Mouse (Mus musculus): ENCODE data around the gene Cfap44. TPM values are rescaled to one million over a fixed set of nuclear protein-coding genes. Genes with fewer than 3 reads are reported as not detected.
A peak's percentile ranks its signal among the peaks of the same experiment; 100 is the strongest.

Gene Cfap44
- total RNA-seq (2017): not detected in 2 replicates

GRCm38 (mm10) chr16:44394577-44395243, at the start of gene Cfap44:
Gene Cfap44, plus strand, starts transcription at chr16:44394796.
- ATAC-seq (replicated peaks in 1 of 2; ENCODE audit: insufficient read depth in 1 of 2, low FRiP score in 2 of 2, low TSS enrichment in 1 of 2, low read depth in 1 of 2, poor library complexity in 2 of 2, severe bottlenecking in 2 of 2): peak; percentile 61 to 75

GRCm38 (mm10) chr16:44347071-44347901, 47.3 kb upstream of the Cfap44 start, which contains the start of gene Spice1:
Gene Spice1, plus strand, starts transcription at chr16:44347121.
- peak; percentile 98 to 99 for ATAC-seq (replicated peaks in 1 of 2; ENCODE audit: insufficient read depth in 1 of 2, low FRiP score in 2 of 2, low TSS enrichment in 1 of 2, low read depth in 1 of 2, poor library complexity in 2 of 2, severe bottlenecking in 2 of 2)

GRCm38 (mm10) chr16:44349801-44350397, 44.7 kb upstream of the Cfap44 start:
- no peak for ATAC-seq (replicated peaks in 1 of 2; ENCODE audit: insufficient read depth in 1 of 2, low FRiP score in 2 of 2, low TSS enrichment in 1 of 2, low read depth in 1 of 2, poor library complexity in 2 of 2, severe bottlenecking in 2 of 2)

DNA sequence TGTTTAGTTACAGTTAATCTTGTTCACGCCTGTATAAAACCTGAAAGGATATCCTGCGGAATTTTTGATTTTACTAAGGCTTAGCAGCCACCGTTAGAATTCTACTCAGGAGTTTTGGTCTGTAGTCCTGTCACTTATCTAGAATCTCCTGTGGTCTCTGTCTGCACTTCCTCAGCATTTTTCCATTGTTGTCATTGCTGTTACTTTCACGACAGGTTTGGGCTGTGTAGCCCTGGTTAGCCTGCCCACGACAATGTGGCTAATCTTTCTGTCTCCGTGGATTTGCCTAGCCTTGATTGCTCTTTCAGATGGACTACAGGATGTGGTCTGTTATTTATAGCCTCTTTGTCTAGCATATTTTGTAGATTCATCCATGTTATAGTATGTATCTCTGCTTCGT, 38.3 kb upstream of the Cfap44 start:
- ATAC-seq (replicated peaks in 1 of 2; ENCODE audit: insufficient read depth in 1 of 2, low FRiP score in 2 of 2, low TSS enrichment in 1 of 2, low read depth in 1 of 2, poor library complexity in 2 of 2, severe bottlenecking in 2 of 2): peak; percentile 37 to 48; a peak in 1 of 4 replicates

- peak; percentile 67 to 81 for ATAC-seq (replicated peaks in 1 of 2; ENCODE audit: insufficient read depth in 1 of 2, low FRiP score in 2 of 2, low TSS enrichment in 1 of 2, low read depth in 1 of 2, poor library complexity in 2 of 2, severe bottlenecking in 2 of 2)
These were observed 36.9 kb upstream of the Cfap44 start for GRCm38 (mm10) chr16:44357571-44358268.

- ATAC-seq (replicated peaks in 1 of 2; ENCODE audit: insufficient read depth in 1 of 2, low FRiP score in 2 of 2, low TSS enrichment in 1 of 2, low read depth in 1 of 2, poor library complexity in 2 of 2, severe bottlenecking in 2 of 2): peak in 1 of 2 experiments; percentile 48; a peak in 1 of 4 replicates
These were observed 32.4 kb upstream of the Cfap44 start for GRCm38 (mm10) chr16:44361921-44362890.

- ATAC-seq (replicated peaks in 1 of 2; ENCODE audit: insufficient read depth in 1 of 2, low FRiP score in 2 of 2, low TSS enrichment in 1 of 2, low read depth in 1 of 2, poor library complexity in 2 of 2, severe bottlenecking in 2 of 2): no peak
These were observed 29.1 kb upstream of the Cfap44 start for GRCm38 (mm10) chr16:44365522-44365921.

- ATAC-seq (replicated peaks in 1 of 2; ENCODE audit: insufficient read depth in 1 of 2, low FRiP score in 2 of 2, low TSS enrichment in 1 of 2, low read depth in 1 of 2, poor library complexity in 2 of 2, severe bottlenecking in 2 of 2): no peak
These were observed 19.1 kb upstream of the Cfap44 start for GRCm38 (mm10) chr16:44375459-44375858.

GRCm38 (mm10) chr16:44380006-44380405, 14.6 kb upstream of the Cfap44 start:
- no peak for ATAC-seq (replicated peaks in 1 of 2; ENCODE audit: insufficient read depth in 1 of 2, low FRiP score in 2 of 2, low TSS enrichment in 1 of 2, low read depth in 1 of 2, poor library complexity in 2 of 2, severe bottlenecking in 2 of 2)

DNA sequence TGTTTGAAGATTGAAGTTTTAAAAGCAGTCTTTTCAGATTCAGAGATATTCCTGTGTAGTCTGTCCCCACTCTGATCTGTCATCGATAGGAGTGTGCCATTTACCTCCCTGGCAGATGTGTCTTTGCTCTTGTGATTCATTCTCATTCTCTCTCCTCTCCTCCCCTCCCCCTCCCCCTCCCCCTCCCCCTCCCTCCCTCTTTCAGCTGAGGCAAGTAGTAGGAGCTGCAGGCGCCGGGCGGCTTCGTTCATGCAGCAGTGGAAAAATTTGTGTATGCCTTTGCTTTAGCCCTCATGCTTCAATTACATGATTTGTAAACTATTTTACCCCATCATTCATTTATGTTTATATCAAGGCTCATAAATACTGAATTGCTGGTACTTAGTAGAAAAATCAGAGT, 13.0 kb upstream of the Cfap44 start:
- ATAC-seq (replicated peaks in 1 of 2; ENCODE audit: insufficient read depth in 1 of 2, low FRiP score in 2 of 2, low TSS enrichment in 1 of 2, low read depth in 1 of 2, poor library complexity in 2 of 2, severe bottlenecking in 2 of 2): no peak

DNA sequence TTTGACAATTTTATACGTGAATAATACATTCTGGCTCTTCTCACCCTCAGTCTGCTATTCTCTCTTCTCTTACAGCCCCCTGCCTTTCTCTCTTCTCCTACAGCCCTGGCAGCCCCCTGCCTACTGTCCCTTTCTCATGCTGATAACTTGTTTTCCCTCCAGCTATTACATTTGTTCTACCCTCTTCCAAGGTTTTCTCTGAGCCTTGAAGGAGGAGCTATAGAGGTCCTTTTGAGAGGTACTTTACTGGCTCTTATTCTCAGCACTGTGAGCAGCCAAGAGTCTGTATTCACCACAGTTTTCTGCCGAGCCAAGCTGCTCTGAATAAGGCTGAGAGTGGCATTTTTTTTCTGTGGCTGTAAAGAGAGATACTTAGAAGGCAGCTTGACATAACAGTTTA, 11.0 kb upstream of the Cfap44 start:
- ATAC-seq (replicated peaks in 1 of 2; ENCODE audit: insufficient read depth in 1 of 2, low FRiP score in 2 of 2, low TSS enrichment in 1 of 2, low read depth in 1 of 2, poor library complexity in 2 of 2, severe bottlenecking in 2 of 2): no peak

- ATAC-seq (replicated peaks in 1 of 2; ENCODE audit: insufficient read depth in 1 of 2, low FRiP score in 2 of 2, low TSS enrichment in 1 of 2, low read depth in 1 of 2, poor library complexity in 2 of 2, severe bottlenecking in 2 of 2): no peak
These were observed 10.3 kb upstream of the Cfap44 start for GRCm38 (mm10) chr16:44384251-44384650.

GRCm38 (mm10) chr16:44391877-44392548, 2.6 kb upstream of the Cfap44 start:
- peak in 1 of 2 experiments; percentile 34; a peak in 1 of 4 replicates for ATAC-seq (replicated peaks in 1 of 2; ENCODE audit: insufficient read depth in 1 of 2, low FRiP score in 2 of 2, low TSS enrichment in 1 of 2, low read depth in 1 of 2, poor library complexity in 2 of 2, severe bottlenecking in 2 of 2)

- ATAC-seq (replicated peaks in 1 of 2; ENCODE audit: insufficient read depth in 1 of 2, low FRiP score in 2 of 2, low TSS enrichment in 1 of 2, low read depth in 1 of 2, poor library complexity in 2 of 2, severe bottlenecking in 2 of 2): peak in 1 of 2 experiments; percentile 7; a peak in 2 of 4 replicates
These were observed 10.3 kb downstream of the Cfap44 start for GRCm38 (mm10) chr16:44404933-44405332.

DNA sequence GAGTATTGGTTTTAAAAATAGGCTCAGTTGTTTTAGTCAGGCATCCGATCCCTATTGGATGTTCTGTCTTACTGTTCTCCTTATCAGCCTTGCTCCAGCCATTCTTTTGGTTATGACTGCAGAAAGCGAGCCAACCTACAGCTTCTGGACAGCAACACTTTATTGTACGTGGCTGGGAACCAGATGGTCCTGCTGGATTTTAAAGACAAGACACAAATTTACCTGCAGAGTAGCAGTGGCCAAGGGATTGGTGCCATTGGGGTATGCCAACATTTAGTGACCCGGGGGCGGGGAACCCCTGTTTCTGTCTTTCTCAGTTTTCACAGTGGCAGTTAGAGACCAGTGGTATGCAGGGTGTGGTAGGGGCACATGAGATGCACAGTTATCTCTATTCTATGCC, 12.6 kb downstream of the Cfap44 start:
- no peak for ATAC-seq (replicated peaks in 1 of 2; ENCODE audit: insufficient read depth in 1 of 2, low FRiP score in 2 of 2, low TSS enrichment in 1 of 2, low read depth in 1 of 2, poor library complexity in 2 of 2, severe bottlenecking in 2 of 2)

- no peak for ATAC-seq (replicated peaks in 1 of 2; ENCODE audit: insufficient read depth in 1 of 2, low FRiP score in 2 of 2, low TSS enrichment in 1 of 2, low read depth in 1 of 2, poor library complexity in 2 of 2, severe bottlenecking in 2 of 2)
These were observed 13.7 kb downstream of the Cfap44 start for GRCm38 (mm10) chr16:44408290-44408689.

Measured in hematopoietic stem cell, adult 5-6 weeks (primary cell).